Mouse (Mus musculus) spleen, embryonic (tissue): ENCODE data around the gene Ppp1r2.
"Not testable (repeated sequence)": the region's sequence is repeated elsewhere in the genome, so short reads cannot be mapped to it uniquely, and the experiment has no call there.

Experiments
- CTCF ChIA-PET: fragments of 350-600 bp; sonication (Branson Sonifier 250); formaldehyde crosslinking; loops from one replicate; lab custom pipeline; 2022; lab: Charles Lee

The Ppp1r2 gene

DNA sequence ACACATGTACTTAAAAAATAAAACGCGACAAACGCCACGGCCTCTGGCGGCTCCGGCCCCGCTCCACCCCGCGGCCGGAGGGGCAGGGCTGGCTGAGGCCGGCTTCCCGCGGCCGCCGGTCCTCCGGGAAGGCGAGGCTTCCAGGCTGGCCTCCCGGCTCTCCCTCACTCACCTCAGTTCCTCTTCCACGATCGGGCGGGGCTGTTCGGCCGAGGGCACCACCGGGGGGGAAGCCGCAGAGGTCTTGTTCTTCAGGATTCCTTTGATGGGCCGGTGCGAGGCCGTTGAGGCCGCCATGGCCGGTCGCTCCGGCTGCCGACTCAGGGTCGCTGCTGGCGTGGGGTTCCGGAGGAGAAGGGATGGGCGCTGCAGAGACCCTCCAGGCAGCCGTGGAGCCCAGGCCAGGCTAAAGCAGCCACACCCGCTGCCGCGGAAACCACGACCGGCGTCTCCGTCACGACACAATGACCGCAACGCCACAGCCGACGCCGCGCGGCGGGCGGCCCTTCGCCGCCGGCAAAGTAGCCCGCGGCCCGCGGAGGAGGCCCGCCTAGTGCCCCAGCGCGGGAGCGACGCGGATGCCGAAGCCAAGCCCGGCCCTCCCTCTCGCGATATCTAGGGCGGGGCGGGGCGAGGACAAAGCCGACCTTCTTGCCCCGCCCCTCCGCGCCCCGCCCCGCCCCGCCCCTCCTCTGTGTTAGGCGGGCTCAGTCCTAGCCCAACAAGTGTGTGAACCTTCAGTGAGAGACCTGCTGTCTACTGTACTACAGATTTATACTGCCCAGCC, at the start of gene Ppp1r2:
Gene Ppp1r2, minus strand, starts transcription at position 604 of the 787 bp plus-strand sequence.
- CTCF ChIA-PET: interaction anchor here (0.6 kb wide), 1 partner anchor 78 kb away, joined by 3 read pairs; no protein-coding TSS in a partner anchor

GRCm38 (mm10) chr16:31321501-31321900, 46.4 kb upstream of the Ppp1r2 start:
- CTCF ChIA-PET: no interaction called here

DNA sequence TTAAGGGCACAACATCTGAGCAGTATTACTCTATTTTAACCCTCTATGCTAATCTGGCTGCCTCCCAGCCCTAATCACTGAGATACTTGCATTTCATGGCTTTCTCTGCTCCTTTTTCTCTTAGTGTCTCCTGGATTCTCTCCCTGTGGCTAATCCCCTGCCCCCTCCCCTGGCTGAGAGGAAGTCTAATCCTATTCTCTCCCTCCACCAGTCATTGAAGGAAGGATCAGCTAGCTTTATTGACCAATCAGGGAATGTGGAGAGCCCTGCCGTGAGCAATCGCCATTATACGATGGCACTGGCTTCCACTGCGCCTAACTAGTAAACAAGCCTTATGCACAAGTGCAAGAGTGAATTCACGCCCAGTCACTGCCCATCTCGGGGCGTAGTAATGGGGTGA, 45.9 kb upstream of the Ppp1r2 start:
- CTCF ChIA-PET: no interaction called here

DNA sequence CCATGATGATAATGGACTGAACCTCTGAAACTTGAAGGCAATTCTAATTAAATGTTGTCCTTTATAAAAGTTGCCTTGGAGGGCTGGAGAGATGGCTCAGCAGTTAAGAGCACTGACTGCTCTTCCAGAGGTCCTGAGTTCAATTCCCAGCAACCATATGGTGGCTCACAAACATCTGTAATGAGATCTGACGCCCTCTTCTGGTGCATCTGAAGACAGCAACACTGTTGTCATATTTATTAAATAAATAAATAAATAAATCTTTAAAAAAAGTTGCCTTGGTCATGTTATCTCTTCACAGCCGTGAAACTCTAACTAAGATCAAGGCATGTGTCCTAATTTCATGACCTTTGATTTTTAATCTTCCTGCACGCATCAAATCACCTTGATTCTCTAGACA, 44.6 kb upstream of the Ppp1r2 start:
- CTCF ChIA-PET: not testable (repeated sequence)

- CTCF ChIA-PET: no interaction called here
These were observed 44.2 kb upstream of the Ppp1r2 start for GRCm38 (mm10) chr16:31319316-31319715.

- CTCF ChIA-PET: no interaction called here
These were observed 43.3 kb upstream of the Ppp1r2 start for GRCm38 (mm10) chr16:31318418-31318817.

GRCm38 (mm10) chr16:31316246-31317143, 41.4 kb upstream of the Ppp1r2 start:
- CTCF ChIA-PET: not testable (repeated sequence)

GRCm38 (mm10) chr16:31315294-31315693, 40.2 kb upstream of the Ppp1r2 start:
- CTCF ChIA-PET: interaction anchor here (0.6 kb wide), 1 partner anchor 942 kb away, joined by 5 read pairs; no protein-coding TSS in a partner anchor

- CTCF ChIA-PET: no interaction called here
These were observed 39.6 kb upstream of the Ppp1r2 start, which contains the start of gene Apod for GRCm38 (mm10) chr16:31314497-31315233. Gene Apod (minus strand): TSS chr16:31314808.

DNA sequence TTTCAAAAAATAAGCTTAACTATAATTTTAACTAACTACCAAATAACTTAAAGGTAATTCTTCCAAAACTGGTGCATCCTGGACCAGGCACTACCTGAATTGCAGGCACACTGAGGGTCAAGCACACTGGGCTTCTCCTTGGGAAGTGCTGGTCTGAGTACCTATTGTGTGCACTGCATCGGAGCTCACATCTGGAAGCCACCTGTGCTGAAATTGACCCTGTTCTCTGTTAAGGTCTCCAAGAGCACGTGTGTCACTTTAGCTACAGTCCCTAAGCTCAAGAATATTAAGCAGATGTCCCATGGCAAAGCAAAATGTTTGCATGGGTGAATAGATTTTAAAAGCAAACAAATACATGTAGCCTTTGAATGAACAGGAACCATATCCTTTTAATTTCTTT, 38.5 kb upstream of the Ppp1r2 start:
- CTCF ChIA-PET: no interaction called here

- CTCF ChIA-PET: no interaction called here
These were observed 37.2 kb upstream of the Ppp1r2 start for GRCm38 (mm10) chr16:31312296-31312695.

DNA sequence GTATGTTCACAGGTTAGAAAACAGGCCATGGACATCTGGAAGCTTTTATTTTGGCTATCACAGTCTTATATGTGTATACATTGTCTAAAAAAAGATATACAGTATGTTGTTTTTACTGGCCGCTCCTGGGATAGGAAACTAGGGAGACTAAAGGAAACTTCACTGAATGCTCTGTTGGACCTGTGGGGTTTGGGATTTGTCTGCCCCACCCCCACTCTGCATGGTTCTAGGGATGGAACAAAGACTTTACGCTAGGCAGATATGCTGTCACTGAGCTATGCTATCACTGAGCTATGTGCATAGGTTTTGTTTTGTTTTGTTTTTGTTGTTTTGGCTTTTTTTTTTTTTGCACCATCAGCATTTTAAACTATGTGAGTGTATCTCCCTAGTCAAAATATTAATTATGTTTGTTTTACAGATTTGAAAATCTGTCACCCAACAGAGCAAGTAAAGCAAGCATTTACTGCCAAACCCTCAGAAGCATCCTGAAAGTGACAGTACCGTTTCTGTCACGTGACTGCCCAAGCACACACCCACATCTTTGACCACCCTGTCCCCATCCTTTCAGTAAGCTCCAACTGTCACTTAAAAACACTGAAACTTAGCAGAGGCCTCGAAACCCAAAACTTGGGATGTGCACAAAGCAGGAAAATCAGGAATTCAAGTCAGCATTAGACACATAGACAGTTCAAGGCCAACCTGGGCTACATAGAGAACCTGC, 30.3 kb upstream of the Ppp1r2 start:
- CTCF ChIA-PET: no interaction called here

- CTCF ChIA-PET: no interaction called here
These were observed 28.2 kb upstream of the Ppp1r2 start for GRCm38 (mm10) chr16:31303276-31303675.

GRCm38 (mm10) chr16:31300883-31301532, 25.9 kb upstream of the Ppp1r2 start:
- CTCF ChIA-PET: no interaction called here

DNA sequence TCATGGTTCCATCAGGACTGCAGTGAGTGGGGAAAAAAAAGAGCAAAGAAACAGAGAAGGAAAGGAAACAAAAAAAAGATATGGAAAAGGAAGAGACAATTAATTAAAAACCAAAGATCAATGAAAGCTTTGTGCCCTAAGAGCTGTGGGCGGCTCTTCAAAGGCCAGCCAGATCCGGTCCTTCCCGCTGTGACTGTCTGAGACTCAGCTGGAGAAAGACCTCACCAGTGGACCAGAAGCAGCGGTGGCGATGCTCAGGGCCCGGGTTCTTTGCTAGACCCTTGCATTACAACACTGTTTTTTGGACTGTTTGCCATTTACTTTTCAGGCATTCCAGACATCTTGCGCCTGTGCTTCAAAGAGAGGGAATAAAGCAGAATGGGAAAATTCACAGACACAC, 25.4 kb upstream of the Ppp1r2 start:
- CTCF ChIA-PET: no interaction called here

- CTCF ChIA-PET: no interaction called here
These were observed 24.9 kb upstream of the Ppp1r2 start for GRCm38 (mm10) chr16:31299960-31300353.

DNA sequence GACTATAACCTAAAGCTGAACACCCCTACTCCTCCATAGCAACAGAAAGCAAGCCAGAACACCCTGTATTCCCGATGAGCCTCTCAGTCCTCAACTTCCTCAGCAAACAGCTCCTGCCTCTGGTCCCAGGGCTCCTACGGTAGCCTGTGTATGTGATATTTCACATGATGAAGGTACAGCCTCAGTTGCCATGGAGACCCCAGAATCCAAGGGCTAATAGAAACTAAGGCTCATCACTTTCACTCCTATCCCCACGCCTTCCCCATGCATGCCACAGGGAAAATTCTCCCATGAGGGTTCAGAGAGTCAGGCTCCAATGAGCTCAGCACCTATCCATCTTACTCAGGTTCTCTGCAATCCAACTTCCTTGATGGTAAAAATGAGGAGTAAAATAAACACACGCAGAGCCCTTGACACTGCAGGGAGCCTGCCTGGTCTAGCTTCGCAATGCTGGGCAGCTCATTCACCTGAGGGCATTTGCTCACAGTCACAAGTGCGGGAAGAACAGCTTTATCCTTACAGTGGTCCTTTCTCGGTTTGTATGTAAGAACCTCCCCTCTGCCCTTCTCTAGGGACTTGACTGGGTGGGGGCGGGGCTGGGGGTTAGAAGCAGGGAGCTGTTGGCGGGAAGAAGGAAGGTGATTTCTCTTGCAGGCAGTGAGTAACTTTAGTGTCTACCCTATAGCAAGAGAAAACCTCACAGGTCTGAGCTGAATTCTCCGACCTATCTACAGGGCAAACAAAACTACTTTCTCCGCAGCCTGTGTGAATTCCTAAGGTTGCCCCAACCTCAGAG, 24.3 kb upstream of the Ppp1r2 start:
- CTCF ChIA-PET: interaction anchor here (0.6 kb wide), 1 partner anchor 877 kb away, joined by 3 read pairs; no protein-coding TSS in a partner anchor

DNA sequence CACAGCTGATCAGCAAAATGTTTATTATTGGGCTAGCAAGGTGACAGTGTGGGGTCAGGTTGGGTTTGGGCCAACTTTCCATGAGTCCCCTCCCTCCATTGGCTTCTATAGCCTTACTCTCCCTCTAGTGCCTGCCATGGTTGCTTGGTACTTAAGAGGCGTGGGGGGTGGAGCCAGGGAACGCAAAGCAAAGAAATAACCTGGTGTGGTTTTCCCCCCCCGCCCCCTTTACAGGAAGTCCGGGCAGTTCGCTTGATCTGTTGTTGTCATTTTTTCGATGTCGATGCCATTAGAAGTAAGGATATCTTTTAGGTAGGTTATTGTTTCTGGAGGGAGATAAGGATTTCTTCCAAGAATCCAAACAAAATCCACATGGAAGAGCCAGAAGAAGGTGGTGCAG, 22.0 kb upstream of the Ppp1r2 start:
- CTCF ChIA-PET: interaction anchor here (0.6 kb wide), 1 partner anchor 205 kb away, joined by 7 read pairs; no protein-coding TSS in a partner anchor

GRCm38 (mm10) chr16:31293761-31294160, 18.7 kb upstream of the Ppp1r2 start:
- CTCF ChIA-PET: interaction anchor here (0.6 to 0.7 kb wide), 2 partner anchors 53 to 727 kb away, joined by 3 read pairs; no protein-coding TSS in a partner anchor
